Mouse (Mus musculus): Measurements from ENCODE around the gene Fads1. TPM values are rescaled to one million over a fixed set of nuclear protein-coding genes. Genes with fewer than 3 reads are reported as not detected.
"Not testable (repeated sequence)": the region's sequence is repeated elsewhere in the genome, so short reads cannot be mapped to it uniquely, and the experiment has no call there.

Fads1 gene
- 25.9 and 34.0 TPM in 2 replicates for total RNA-seq (2017)

DNA sequence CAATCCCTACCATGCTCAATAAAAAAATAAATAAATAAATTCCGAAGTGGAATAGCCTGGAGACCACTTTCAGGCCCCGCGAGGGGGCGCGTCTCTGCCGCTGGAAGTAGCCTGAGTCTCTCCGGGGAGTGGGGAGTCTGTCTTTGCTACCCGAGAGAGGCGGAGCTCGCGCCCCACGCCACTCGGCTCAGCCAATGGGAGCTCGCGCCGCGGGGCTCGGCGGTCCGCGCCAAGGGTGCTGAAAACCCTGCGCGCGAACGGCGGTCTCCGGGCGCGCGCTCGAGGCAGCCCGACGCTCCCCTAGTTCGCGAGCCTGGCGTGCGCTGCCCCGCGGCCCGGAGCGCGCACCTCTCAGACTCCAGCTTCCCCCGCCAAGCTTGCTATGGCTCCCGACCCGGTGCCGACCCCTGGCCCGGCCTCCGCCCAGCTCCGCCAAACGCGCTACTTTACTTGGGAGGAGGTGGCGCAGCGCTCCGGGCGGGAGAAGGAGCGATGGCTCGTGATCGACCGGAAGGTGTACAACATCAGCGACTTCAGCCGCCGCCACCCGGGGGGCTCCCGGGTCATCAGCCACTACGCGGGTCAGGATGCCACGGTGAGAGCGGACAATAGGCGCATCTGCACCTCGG, at the start of gene Fads1:
Fads1 (plus strand) TSS at position 219 of the 629 bp plus-strand sequence.
- peak; percentile 93 to 94 for ATAC-seq (replicated peaks in 1 of 2; ENCODE audit: insufficient read depth in 1 of 2, low FRiP score in 2 of 2, low TSS enrichment in 1 of 2, low read depth in 1 of 2, poor library complexity in 2 of 2, severe bottlenecking in 2 of 2)

DNA sequence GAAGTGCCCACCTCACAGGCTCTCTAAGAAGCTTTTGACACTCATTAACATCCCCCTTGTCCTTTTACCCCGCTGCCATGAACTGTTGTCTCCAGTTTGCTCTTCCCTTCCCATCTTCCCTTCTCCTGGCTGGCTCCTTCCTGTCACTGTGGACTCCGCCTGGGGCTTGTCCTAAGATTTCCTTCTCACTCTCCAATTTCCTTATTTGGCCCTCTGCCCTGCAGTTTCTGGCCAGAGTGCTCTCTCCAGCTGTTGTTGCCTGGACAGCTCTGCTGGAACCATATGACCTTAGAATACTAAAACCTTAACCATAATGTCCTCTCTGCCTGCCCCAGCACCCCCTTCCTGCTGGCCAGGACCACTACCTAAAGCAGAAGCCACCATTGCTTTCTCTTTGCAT, 48.0 kb upstream of the Fads1 start:
- ATAC-seq (replicated peaks in 1 of 2; ENCODE audit: insufficient read depth in 1 of 2, low FRiP score in 2 of 2, low TSS enrichment in 1 of 2, low read depth in 1 of 2, poor library complexity in 2 of 2, severe bottlenecking in 2 of 2), result no peak

DNA sequence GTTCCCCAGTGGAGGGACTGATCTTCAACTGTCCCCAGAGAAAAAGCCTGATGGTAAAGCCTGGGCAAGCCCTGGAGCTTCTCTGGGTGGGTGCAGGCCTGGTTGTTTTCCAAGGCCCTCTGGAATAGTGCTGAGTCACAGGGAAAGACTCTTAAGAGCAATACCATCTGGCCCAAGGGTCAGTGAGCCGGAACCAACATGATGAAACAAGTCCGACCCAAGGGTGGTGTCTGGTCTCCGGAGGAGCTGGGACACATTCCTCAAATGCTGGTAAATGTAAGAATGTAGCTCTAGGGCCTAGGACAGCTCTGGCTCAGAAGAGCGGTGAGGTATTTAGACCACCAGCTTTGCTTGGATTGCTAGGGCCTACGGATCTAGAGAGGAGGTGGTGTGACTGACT, 45.3 kb upstream of the Fads1 start:
- no peak for ATAC-seq (replicated peaks in 1 of 2; ENCODE audit: insufficient read depth in 1 of 2, low FRiP score in 2 of 2, low TSS enrichment in 1 of 2, low read depth in 1 of 2, poor library complexity in 2 of 2, severe bottlenecking in 2 of 2)

DNA sequence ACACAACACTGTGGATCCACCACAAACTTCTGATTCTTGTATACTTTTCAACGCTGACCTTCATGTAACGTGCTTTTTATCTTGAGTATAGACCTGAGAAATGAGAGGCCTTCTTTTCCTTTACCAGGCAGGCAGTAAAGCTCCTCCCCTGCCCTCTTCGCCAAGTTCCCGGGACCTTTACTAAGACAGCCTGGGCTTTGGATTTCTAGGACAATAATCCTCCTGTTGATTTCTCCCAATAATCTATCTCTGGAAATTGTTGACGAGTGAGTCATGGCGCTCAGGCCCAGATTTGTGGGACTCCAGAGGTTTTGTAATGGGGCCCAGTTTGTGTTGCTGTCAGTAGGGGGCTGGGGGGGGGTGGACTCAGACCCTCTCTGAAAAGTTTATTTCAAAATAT, 43.0 kb upstream of the Fads1 start:
- no peak for ATAC-seq (replicated peaks in 1 of 2; ENCODE audit: insufficient read depth in 1 of 2, low FRiP score in 2 of 2, low TSS enrichment in 1 of 2, low read depth in 1 of 2, poor library complexity in 2 of 2, severe bottlenecking in 2 of 2)

DNA sequence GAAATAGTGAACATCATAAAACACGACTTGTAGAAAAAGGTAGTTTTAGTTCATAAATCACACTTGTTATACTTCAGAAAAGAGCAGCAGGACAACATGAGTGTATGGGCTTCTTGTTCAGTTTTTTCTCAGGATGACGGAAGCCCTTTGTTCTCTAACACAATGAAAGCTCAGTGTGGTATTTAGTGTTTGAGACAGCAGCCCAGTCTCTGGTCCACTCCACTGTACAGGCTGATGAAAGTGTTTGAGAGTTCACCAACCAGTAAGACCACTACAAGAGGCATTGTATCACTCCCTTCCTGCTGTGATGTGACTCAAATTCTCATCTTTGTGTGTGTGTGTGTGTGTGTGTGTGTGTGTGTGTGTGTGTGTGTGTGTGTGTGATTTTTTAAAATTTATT, 39.0 kb upstream of the Fads1 start:
- ATAC-seq (replicated peaks in 1 of 2; ENCODE audit: insufficient read depth in 1 of 2, low FRiP score in 2 of 2, low TSS enrichment in 1 of 2, low read depth in 1 of 2, poor library complexity in 2 of 2, severe bottlenecking in 2 of 2), result no peak

DNA sequence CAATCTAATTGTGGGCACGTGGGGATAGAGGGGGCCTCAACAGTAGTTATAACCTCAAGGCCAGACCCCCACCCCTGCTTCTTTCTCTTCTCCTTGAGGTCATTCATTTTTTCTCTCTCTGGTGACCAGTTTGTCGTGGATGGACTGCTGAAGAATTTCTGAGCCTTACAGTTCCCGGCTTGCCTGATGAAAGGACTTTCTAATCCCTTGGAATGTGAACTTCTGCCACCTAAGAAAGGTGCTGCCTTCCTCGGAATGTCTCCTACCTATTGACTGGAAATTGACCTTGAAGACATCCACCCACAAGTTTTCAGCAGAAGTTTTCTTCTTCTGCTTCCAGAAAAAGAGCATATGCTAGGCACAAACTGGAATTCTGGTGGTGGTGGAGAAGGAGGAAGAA, 38.2 kb upstream of the Fads1 start:
- no peak for ATAC-seq (replicated peaks in 1 of 2; ENCODE audit: insufficient read depth in 1 of 2, low FRiP score in 2 of 2, low TSS enrichment in 1 of 2, low read depth in 1 of 2, poor library complexity in 2 of 2, severe bottlenecking in 2 of 2)

DNA sequence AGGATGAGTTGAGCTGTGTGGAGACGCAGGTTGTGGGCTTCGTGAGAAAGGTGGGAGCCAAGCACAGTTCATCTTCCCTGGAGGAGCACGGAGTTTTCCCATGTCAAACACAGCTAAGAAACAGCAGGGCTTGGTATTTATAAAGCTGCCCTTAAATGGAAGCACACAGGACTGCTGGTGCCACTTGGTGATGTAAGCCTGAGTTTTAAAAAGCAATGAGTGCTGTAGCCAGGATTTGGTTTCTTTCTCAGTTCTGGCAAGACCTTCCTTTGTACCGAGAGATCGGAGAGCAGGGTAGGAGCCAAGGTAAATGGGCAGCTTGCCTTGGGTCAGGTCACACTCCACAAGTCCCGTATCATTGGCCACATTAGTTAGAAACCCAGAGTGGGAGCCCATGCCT, 34.1 kb upstream of the Fads1 start:
- ATAC-seq (replicated peaks in 1 of 2; ENCODE audit: insufficient read depth in 1 of 2, low FRiP score in 2 of 2, low TSS enrichment in 1 of 2, low read depth in 1 of 2, poor library complexity in 2 of 2, severe bottlenecking in 2 of 2), result no peak

DNA sequence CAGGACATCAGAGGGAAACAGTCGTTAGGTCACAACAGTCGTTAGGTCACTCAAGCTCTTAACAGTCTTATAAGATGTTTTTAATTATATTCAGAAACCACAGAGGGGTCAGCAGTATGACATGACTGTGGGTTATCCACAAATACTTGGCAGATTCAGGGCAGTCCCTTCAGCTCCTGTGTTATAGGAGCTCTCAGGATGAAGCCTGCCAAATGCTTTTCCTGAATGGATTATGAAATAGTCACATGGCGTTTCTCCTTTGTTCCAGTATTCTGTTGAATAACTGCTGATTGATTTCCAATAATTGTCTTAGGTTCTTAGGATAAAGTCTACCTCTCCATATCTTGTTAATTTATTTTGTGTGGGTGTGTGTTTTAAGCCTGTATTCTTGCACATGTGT, 33.5 kb upstream of the Fads1 start:
- no peak for ATAC-seq (replicated peaks in 1 of 2; ENCODE audit: insufficient read depth in 1 of 2, low FRiP score in 2 of 2, low TSS enrichment in 1 of 2, low read depth in 1 of 2, poor library complexity in 2 of 2, severe bottlenecking in 2 of 2)

DNA sequence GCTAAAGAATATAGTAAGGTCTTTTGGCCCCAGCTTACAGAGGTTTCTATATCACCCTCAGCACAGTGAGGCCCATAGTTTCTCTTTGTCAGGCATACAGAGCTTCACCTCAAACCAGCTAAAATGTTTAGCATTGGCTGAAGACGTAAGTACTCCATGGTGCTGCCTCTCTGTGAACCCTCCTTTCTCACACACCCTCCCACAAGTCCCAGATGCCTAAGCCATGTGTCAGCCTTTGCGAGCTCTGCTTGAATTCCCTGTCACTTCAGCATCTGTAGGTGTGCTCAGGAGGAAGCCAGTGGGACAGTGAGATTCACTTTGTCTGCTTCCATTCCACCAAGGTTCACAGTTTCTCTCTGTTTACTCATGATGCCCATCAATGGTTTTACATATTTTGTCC, 25.0 kb upstream of the Fads1 start:
- no peak for ATAC-seq (replicated peaks in 1 of 2; ENCODE audit: insufficient read depth in 1 of 2, low FRiP score in 2 of 2, low TSS enrichment in 1 of 2, low read depth in 1 of 2, poor library complexity in 2 of 2, severe bottlenecking in 2 of 2)

DNA sequence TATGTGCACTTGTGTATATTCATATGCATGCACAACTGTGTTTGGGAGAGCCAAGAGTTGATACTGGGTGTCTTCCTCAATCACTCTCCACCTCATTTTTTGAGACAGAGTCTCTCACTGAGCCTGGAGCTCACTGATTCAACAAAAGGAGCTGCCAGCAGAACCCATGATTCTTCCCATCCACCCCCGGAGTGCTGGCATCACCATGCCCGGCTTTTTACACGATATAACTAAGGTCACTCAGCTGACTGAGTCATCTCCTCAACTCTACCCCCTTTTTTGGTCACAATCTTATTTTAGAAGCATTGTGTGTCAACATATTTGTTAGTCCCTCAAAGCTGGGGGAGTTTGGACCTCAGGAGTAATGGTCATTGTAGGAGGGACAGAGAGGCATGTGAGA, 18.8 kb upstream of the Fads1 start:
- ATAC-seq (replicated peaks in 1 of 2; ENCODE audit: insufficient read depth in 1 of 2, low FRiP score in 2 of 2, low TSS enrichment in 1 of 2, low read depth in 1 of 2, poor library complexity in 2 of 2, severe bottlenecking in 2 of 2), result no peak

DNA sequence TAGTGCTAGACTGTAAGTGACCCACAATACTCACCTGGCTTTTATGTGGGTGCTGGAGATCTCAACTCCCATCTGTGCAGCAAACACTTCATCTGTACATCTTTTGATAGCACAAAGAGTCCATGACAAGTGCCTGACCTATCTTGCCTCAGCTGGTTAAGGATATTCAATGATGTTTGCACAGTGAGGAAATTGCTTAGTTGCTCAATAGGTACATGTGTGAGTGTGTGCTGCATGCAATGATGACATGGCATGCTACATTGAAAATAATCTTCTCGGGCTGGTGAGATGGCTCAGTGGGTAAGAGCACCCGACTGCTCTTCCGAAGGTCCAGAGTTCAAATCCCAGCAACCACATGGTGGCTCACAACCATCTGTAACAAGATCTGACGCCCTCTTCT, 16.8 kb upstream of the Fads1 start:
- ATAC-seq (replicated peaks in 1 of 2; ENCODE audit: insufficient read depth in 1 of 2, low FRiP score in 2 of 2, low TSS enrichment in 1 of 2, low read depth in 1 of 2, poor library complexity in 2 of 2, severe bottlenecking in 2 of 2), result not testable (repeated sequence)

DNA sequence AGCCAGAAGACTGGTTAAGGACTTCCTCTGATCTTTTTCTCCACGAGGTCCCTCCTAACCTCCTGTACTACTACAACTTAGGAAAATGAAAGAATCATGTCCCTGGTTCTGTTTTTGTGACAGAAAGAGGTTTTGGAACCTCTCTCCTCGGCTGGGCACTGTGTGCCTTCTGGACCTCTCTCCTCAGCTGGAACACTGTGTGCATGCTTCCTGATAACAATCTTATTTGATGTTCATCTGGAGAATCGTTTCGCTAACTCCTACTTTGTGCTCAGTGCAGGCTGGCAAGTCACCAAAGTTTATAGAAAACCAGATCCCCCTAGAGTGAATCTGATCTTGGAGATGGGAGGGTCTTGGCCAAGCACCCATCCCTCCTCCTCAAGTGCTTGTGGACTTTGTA, 15.6 kb upstream of the Fads1 start:
- no peak for ATAC-seq (replicated peaks in 1 of 2; ENCODE audit: insufficient read depth in 1 of 2, low FRiP score in 2 of 2, low TSS enrichment in 1 of 2, low read depth in 1 of 2, poor library complexity in 2 of 2, severe bottlenecking in 2 of 2)

DNA sequence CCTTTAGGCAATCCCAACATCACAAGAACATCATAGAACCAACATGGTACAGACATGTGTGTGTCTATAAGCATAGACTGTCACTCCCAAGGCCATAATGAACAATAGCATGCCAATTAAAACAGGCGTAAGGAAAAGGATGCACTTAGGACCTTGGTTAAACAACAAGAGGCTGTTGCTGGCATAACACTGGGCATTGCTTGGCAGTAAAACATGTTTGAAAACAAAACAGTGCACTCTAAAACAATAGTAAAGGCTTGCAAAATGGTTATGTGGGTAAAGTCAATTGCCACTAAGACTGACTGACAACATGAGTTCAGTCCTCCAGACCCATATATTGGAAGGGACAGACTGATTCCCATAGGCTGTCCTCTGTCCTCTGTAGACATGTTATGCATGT, 14.7 kb upstream of the Fads1 start:
- no peak for ATAC-seq (replicated peaks in 1 of 2; ENCODE audit: insufficient read depth in 1 of 2, low FRiP score in 2 of 2, low TSS enrichment in 1 of 2, low read depth in 1 of 2, poor library complexity in 2 of 2, severe bottlenecking in 2 of 2)

DNA sequence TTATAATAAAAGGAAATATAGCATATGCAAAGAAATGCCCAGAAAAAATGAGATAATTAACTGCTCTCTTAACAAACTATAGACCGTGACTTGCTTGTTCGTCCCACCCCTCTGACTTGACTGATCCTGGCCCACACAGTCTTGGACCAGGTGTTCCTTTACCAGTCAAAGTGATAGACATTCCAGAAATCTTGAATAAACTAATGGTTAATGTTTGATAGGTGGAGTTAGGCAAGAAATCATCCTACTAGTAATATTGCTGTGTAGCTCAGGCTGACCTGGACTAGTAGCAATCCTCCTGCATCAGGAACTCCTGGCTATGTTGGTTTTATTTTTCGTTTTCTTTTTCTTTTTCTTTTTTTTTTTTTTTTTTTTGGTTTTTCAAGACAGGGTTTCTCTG, 14.2 kb upstream of the Fads1 start:
- ATAC-seq (replicated peaks in 1 of 2; ENCODE audit: insufficient read depth in 1 of 2, low FRiP score in 2 of 2, low TSS enrichment in 1 of 2, low read depth in 1 of 2, poor library complexity in 2 of 2, severe bottlenecking in 2 of 2), result no peak

DNA sequence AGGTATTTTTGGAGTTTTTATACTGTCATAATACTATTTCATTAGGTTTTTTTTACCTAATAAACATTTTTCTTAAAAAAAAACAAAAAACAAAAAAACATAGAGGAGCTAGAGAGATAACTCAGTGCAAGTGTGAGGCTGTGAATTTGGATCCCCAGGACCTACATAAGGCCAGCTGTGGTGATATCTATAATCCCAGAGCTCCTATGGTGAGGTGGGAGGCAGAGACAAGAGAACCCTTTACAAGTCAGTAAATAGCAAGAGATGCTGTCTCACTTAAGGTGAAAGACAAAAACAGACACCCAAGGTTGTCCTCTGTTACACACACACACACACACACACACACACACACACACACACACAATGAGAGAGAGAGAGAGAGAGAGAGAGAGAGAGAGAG, 13.5 kb upstream of the Fads1 start:
- no peak for ATAC-seq (replicated peaks in 1 of 2; ENCODE audit: insufficient read depth in 1 of 2, low FRiP score in 2 of 2, low TSS enrichment in 1 of 2, low read depth in 1 of 2, poor library complexity in 2 of 2, severe bottlenecking in 2 of 2)

DNA sequence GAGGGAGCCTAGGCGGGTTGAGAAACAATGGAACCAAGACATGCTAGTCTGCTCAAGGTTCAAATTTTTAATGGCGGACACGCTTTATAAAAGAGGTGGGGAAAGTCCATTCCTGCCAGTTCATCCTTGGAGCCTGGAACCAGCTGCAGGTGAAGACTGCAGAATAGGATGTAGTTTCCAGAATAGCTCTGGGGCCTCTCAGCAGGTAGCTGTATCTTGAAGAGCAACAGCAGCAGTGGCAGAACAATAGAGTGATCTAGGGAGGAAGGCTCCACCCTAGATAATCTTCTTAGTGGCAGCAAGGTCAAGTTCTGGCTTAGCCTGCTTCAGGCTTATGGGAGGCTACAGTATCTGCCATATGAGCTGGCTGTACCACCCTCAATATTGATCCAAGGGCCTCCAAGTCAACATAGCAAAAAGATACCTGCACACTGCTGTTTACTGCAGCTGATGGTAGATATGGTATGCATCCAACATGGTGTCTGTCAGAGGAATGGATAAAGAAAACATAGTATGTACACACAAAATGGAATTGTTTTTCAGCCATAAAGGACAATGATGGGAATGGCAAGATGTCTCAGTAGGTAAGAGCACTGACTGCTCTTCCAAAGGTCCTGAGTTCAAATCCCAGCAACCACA, 12.9 kb upstream of the Fads1 start:
- ATAC-seq (replicated peaks in 1 of 2; ENCODE audit: insufficient read depth in 1 of 2, low FRiP score in 2 of 2, low TSS enrichment in 1 of 2, low read depth in 1 of 2, poor library complexity in 2 of 2, severe bottlenecking in 2 of 2), result not testable (repeated sequence)

DNA sequence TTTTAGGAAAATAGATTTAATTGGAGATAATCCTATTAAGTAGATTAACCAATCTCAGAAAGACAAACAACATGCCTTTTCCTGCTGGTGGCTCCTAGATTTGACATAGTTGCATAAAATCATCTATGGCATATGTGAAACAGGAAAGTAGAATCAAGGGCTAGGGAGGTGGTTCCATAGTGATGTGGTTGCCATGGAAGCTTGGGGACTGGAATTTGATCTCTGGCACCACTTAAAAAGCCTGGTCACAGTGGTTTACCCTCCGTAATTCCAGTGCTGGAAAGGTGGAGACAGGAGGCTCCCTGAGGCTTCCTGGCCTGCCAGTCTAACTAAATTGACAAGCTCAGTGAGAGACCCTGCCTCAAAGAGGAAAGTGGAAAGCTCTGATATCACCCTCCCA, 12.2 kb upstream of the Fads1 start:
- ATAC-seq (replicated peaks in 1 of 2; ENCODE audit: insufficient read depth in 1 of 2, low FRiP score in 2 of 2, low TSS enrichment in 1 of 2, low read depth in 1 of 2, poor library complexity in 2 of 2, severe bottlenecking in 2 of 2), result no peak

DNA sequence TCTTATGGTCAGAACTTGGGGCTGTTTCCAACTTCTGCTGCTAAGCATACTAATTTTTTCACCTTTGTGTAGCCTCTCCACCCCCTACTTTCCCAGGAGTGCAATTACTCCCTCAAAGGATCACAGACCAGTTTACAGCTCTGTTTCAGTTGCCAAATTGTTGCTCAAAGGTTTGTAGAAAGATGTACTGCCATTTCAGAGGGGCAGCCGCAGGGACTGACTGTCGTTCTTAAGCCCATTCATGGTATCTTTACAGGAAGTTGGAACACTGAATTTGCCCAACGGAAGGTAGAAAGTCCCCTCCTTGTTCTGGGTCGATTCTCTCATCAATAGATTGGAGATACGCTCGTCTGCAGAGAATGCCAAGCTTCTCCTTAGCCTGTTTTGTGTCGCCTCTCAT, 11.3 kb upstream of the Fads1 start:
- no peak for ATAC-seq (replicated peaks in 1 of 2; ENCODE audit: insufficient read depth in 1 of 2, low FRiP score in 2 of 2, low TSS enrichment in 1 of 2, low read depth in 1 of 2, poor library complexity in 2 of 2, severe bottlenecking in 2 of 2)

DNA sequence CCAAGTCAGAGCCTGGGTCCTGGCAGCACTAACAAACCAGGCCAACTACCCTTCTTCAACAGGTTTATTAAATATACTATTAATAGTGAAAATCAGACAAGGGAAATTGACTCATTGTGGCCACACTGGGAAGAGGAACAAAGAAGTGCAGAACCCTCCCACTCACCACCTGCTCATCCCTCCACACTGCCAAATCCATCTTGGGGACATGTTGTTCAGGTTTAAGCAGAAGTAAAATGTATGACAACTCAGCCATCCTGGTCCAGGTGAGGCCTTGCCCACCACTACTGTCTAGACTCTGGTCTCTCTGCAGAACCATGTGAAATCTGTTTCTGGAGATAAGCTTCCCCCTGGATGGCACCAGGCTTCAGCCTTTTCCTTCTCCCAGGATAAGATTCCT, 10.8 kb upstream of the Fads1 start:
- no peak for ATAC-seq (replicated peaks in 1 of 2; ENCODE audit: insufficient read depth in 1 of 2, low FRiP score in 2 of 2, low TSS enrichment in 1 of 2, low read depth in 1 of 2, poor library complexity in 2 of 2, severe bottlenecking in 2 of 2)

Measured in hematopoietic stem cell, adult 5-6 weeks (primary cell).